Mouse (Mus musculus) neural tube, embryonic 15.5 days (tissue): ENCODE data around the gene Pfkfb1. TPM values are rescaled to one million over a fixed set of nuclear protein-coding genes. Genes with fewer than 3 reads are reported as not detected.

ENCODE experiments used
- ATAC-seq: fragments of 200-750 bp; cut with Nextera tagmentation; 2 replicates; pipeline ENCODE4 v1.8.0; 2017; ENCODE audit warnings: mild to moderate bottlenecking, moderate TSS enrichment, moderate library complexity; ENCODE audit not compliant: low FRiP score
- H3K27ac ChIP-seq: fragments of 300-500 bp; sonication (generic); replicated peaks from 2 replicates; pipeline ENCODE4 v1.5.1; 2015; ENCODE audit warnings: mild to moderate bottlenecking, inconsistent platforms
- H3K27me3 ChIP-seq: fragments of 300-500 bp; sonication (generic); replicated peaks from 2 replicates; pipeline ENCODE4 v1.6.1; 2015; ENCODE audit warnings: inconsistent platforms
- H3K36me3 ChIP-seq: fragments of 300-500 bp; sonication (generic); 2 replicates; pipeline ENCODE4 v1.6.1; 2015; ENCODE audit warnings: inconsistent platforms
- H3K4me1 ChIP-seq: fragments of 300-500 bp; sonication (generic); 2 replicates; pipeline ENCODE4 v1.6.1; 2015; ENCODE audit warnings: inconsistent platforms
- H3K4me2 ChIP-seq: fragments of 300-500 bp; sonication (generic); 2 replicates; pipeline ENCODE4 v1.6.1; 2015; ENCODE audit warnings: inconsistent platforms, mild to moderate bottlenecking, moderate library complexity
- H3K4me3 ChIP-seq: fragments of 300-500 bp; sonication (generic); replicated peaks from 2 replicates; pipeline ENCODE4 v1.5.1; 2015; ENCODE audit warnings: mild to moderate bottlenecking, inconsistent platforms
- H3K9ac ChIP-seq: fragments of 300-500 bp; sonication (generic); replicated peaks from 2 replicates; pipeline ENCODE4 v1.6.1; 2015; ENCODE audit warnings: mild to moderate bottlenecking, inconsistent platforms
- H3K9me3 ChIP-seq: fragments of 300-500 bp; sonication (generic); replicated peaks from 2 replicates; pipeline ENCODE4 v1.6.1; 2016; ENCODE audit warnings: inconsistent platforms
- WGBS: fragments of 180-500 bp; shearing (Covaris S2); methylation state at CpG from one replicate; pipeline ENCODE4 v1.1.7; 2015; ENCODE audit warnings: mixed read lengths; 5-methylcytosine and 5-hydroxymethylcytosine counted together
- polyA plus RNA-seq: library from polyadenylated mRNA; unstranded; fragments of >200 nt; fragmentation: Nextera tagmentation; extraction: Ambion mirVana; gene quantifications from 2 replicates; pipeline ENCODE4 v1.2.1, GENCODE M21; 2015

Gene Pfkfb1
- polyA plus RNA-seq, 1 experiment from 2014 or later, result 4.5 TPM

- WGBS, result 84% methylated on average over 12 of the region's 12 CpGs
- Histone ChIP-seq H3K36me3 (no peaks in the 10 kb centered on the region), H3K4me2 (no peak overlapping the region), H3K27ac (no peak overlapping the region), H3K9ac (no peak overlapping the region), H3K4me1 (peaks cover 3% of the 10 kb centered on the region; the same call in 1 of the 2 replicates), H3K27me3 (peaks cover 3% of the 10 kb centered on the region), H3K4me3 (no peak overlapping the region), H3K9me3 (no peaks in the 10 kb centered on the region)
- no peak for ATAC-seq
Observed at GRCm38 (mm10) chrX:150593266-150594035, 5.4 kb downstream of the Pfkfb1 start.

DNA sequence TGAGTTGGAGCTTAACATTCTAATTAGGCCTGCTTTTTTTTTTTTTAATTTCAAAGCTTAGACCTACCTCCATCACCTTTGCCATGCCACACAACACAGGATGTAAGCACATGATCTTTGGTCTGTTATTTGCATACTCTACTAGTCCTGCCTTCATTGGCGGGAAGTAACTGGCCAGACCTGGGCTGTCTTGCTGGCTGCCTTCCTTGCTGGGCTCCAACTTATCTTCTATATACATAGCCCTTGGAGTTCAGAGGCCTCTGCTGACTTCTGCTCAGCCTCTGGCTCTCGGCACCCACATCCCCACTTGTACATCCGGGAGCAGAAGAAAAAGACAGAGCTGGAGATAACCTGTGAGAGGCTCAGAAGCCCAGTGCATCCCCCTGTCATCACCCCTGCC lies 6.1 kb downstream of the Pfkfb1 start:
- ATAC-seq, result no peak
- H3K36me3 ChIP-seq, result no peaks in the 10 kb centered on the region
- H3K27ac ChIP-seq, result no peak overlapping the region
- H3K4me1 ChIP-seq, result no peaks in the 10 kb centered on the region
- H3K9me3 ChIP-seq, result no peaks in the 10 kb centered on the region
- no peak overlapping the region for H3K4me3 ChIP-seq
- WGBS, result 94% methylated on average over 3 of the region's 3 CpGs
- H3K9ac ChIP-seq, result no peak overlapping the region
- peaks cover 3% of the 10 kb centered on the region for H3K27me3 ChIP-seq
- no peak overlapping the region for H3K4me2 ChIP-seq

DNA sequence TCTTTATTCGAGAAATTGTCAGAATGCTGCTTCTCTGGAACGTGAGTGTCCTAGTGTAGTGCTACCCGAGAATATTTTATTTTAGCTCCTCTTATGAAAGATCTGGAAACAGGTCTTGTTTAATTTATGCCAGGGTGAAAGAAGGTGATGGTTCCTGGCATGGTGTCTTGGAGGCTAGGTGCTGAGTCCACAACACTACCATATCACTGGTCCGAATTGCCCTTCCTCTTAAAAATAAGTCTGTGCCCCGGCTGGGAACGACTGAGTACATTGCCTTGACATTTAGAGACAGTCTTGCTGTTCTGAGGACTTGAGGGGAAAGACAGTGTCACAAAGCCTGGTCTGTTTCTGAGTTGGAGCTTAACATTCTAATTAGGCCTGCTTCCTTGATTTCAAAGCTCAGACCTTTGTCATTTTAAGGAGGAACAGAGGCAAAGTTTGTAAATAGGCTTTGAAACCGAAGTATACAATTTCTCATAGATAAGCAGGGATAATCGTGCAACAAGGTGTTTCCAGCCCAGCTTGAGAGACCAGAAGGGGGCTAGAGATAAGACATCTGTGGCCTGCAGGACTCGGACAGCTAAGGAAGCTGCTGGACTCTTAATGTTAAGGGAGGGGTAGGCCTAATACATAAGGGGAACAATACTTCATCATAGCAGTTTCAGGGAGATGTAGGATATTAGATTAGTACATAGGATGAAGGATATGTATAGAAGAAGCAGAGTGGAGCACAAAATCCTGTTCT lies 7.2 kb downstream of the Pfkfb1 start:
- peaks cover 3% of the 10 kb centered on the region for H3K27me3 ChIP-seq
- H3K4me2 ChIP-seq, result no peak overlapping the region
- H3K4me1 ChIP-seq, result no peaks in the 10 kb centered on the region
- no peaks in the 10 kb centered on the region for H3K36me3 ChIP-seq
- no peak for ATAC-seq
- no peak overlapping the region for H3K9ac ChIP-seq
- H3K27ac ChIP-seq, result no peak overlapping the region
- WGBS, result 82% methylated on average over 9 of the region's 9 CpGs
- no peaks in the 10 kb centered on the region for H3K9me3 ChIP-seq
- H3K4me3 ChIP-seq, result no peak overlapping the region

DNA sequence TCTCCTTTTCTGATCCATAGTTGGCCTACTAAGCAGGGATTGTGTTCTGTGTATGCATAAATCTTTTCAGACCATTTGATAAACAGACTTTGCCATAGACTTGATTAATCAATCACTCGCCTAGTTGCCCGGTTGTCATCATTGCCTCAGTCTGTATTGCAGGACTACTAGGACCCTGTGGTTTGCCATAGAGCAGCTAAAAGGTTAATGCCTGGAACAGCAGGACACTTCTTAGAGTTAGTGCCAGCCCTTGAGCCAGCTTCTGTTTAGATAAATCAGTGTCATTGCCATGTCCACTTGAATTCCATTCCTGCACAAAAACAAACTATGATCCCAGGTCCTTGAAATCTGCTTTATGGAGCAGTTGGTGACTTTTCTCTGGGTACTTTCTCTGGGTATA lies 10.9 kb downstream of the Pfkfb1 start:
- no peaks in the 10 kb centered on the region; the same call in 1 of the 2 replicates for H3K27me3 ChIP-seq
- ATAC-seq, result no peak
- H3K4me3 ChIP-seq, result no peak overlapping the region
- no peaks in the 10 kb centered on the region for H3K36me3 ChIP-seq
- no peak overlapping the region for H3K27ac ChIP-seq
- no peak overlapping the region for H3K4me2 ChIP-seq
- H3K9ac ChIP-seq, result no peak overlapping the region
- H3K4me1 ChIP-seq, result no peaks in the 10 kb centered on the region
- WGBS, result 73% methylated on average over 2 of the region's 2 CpGs
- no peaks in the 10 kb centered on the region for H3K9me3 ChIP-seq

DNA sequence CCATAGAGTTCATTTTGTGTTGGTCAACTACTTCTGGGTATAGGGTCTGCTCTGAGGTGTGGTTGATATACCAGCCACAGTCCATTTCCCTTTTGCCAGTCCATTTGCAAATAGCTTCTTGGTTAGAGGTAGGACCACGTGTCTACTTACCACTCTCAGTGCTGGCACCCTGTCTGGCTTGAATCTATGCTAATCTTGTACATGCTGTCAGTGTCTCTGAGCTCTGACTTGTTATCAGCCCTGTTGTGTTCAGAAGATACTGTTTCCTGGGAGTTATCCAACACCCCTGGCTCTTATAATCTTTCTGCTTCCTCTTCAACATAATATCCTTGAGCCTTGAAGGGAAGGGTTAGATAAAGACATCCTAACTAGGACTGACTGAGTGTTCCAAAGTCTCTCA lies 48.4 kb downstream of the Pfkfb1 start:
- H3K4me2 ChIP-seq, result no peak overlapping the region
- no peak overlapping the region for H3K4me3 ChIP-seq
- no peak overlapping the region for H3K9ac ChIP-seq
- no peaks in the 10 kb centered on the region for H3K27me3 ChIP-seq
- H3K9me3 ChIP-seq, result no peaks in the 10 kb centered on the region
- H3K36me3 ChIP-seq, result no peaks in the 10 kb centered on the region
- no peaks in the 10 kb centered on the region for H3K4me1 ChIP-seq
- ATAC-seq, result no peak
- WGBS, result 73% methylated on average over 1 of the region's 1 CpGs
- no peak overlapping the region for H3K27ac ChIP-seq

GRCm38 (mm10) chrX:150656122-150656907 lies 68.3 kb downstream of the Pfkfb1 start:
- Histone ChIP-seq H3K27me3 (no peaks in the 10 kb centered on the region), H3K9ac (peak overlapping the region; percentile 56), H3K36me3 (peaks cover 11% of the 10 kb centered on the region), H3K27ac (peak overlapping the region; percentile 81), H3K4me1 (0 out of 2 replicates have a peak, but pooled peaks cover 13% of the 10 kb centered on the region), H3K4me3 (peak overlapping the region; percentile 53), H3K4me2 (peak overlapping the region; percentile 49), H3K9me3 (no peaks in the 10 kb centered on the region)
- peak; percentile 83 for ATAC-seq
- 31% methylated on average over 23 of the region's 44 CpGs for WGBS

GRCm38 (mm10) chrX:150656908-150657796 lies 69.1 kb downstream of the Pfkfb1 start, which contains the start of gene Tro:
TSS of gene Tro (minus strand) at chrX:150657583.
- Histone ChIP-seq H3K4me2 (peak within 1 kb of the TSS; percentile 49), H3K4me1 (0 out of 2 replicates have a peak, but pooled peaks cover 13% of the 10 kb centered on the region), H3K9me3 (no peaks in the 10 kb centered on the region), H3K9ac (peak within 1 kb of the TSS; percentile 56), H3K27ac (peak within 1 kb of the TSS; percentile 81), H3K36me3 (peaks cover 10% of the 10 kb centered on the region), H3K4me3 (peak within 1 kb of the TSS; percentile 53), H3K27me3 (no peaks in the 10 kb centered on the region)
- 26% methylated on average over 37 of the region's 37 CpGs for WGBS
- ATAC-seq, result peak; percentile 94

DNA sequence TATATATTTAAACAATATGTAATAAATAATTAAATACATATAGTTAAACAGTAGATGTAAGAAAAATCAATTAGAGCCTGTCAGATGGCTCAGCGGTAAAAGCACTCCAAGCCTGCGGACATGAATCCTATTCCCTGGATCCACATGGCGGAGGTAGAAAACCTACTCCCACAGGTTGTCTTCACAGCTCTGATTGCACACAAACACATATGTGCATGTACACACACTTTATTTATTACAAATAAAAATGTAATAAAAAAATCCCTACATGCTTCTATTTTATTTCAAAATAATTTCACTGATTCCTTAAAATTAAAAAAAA lies 69.7 kb downstream of the Pfkfb1 start:
- Histone ChIP-seq H3K4me2 (peak overlapping the region; percentile 49), H3K36me3 (peaks cover 7% of the 10 kb centered on the region), H3K4me3 (peak overlapping the region; percentile 53), H3K27ac (peak overlapping the region; percentile 81), H3K9me3 (no peaks in the 10 kb centered on the region), H3K27me3 (no peaks in the 10 kb centered on the region), H3K9ac (peak overlapping the region; percentile 56; the same call in 1 of the 2 replicates), H3K4me1 (0 out of 2 replicates have a peak, but pooled peaks cover 13% of the 10 kb centered on the region)
- WGBS, result 40% methylated on average over 3 of the region's 3 CpGs
- ATAC-seq, result no peak

- Histone ChIP-seq H3K9me3 (no peaks in the 10 kb centered on the region), H3K9ac (no peak overlapping the region), H3K4me1 (no peaks in the 10 kb centered on the region), H3K27ac (no peak overlapping the region), H3K4me2 (no peak overlapping the region), H3K36me3 (no peaks in the 10 kb centered on the region), H3K27me3 (no peaks in the 10 kb centered on the region), H3K4me3 (no peak overlapping the region)
- 35% methylated on average over 4 of the region's 4 CpGs for WGBS
- ATAC-seq, result no peak
Observed at GRCm38 (mm10) chrX:150662809-150663208, 74.8 kb downstream of the Pfkfb1 start.

DNA sequence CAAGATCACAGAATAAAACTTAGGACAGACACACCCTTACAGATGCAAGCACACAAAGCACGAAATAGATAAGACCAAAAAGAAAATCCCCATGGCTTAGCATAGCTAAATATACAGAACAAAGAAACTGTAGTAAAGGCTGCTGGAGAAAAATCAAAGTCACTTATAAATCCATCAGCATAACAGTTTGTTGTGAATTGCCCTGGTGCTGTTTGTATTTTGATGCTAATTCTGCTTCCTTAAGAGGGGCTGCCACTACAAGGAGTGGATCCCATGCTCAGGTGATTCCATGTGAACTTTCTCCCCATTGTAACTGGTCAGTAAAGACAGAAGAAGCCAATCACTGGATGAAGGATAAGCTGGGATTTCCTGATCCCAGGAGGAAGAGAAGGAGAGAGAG lies 89.5 kb downstream of the Pfkfb1 start:
- Histone ChIP-seq H3K9ac (no peak overlapping the region), H3K4me1 (no peaks in the 10 kb centered on the region), H3K4me3 (no peak overlapping the region), H3K27me3 (no peaks in the 10 kb centered on the region), H3K4me2 (no peak overlapping the region), H3K27ac (no peak overlapping the region), H3K36me3 (no peaks in the 10 kb centered on the region), H3K9me3 (no peaks in the 10 kb centered on the region)
- 38% methylated on average over 1 of the region's 1 CpGs for WGBS
- ATAC-seq, result no peak
